Mouse (Mus musculus) olfactory bulb, adult 2 months (tissue): ENCODE results near the gene Ifih1. TPM values are rescaled to one million over a fixed set of nuclear protein-coding genes. Genes with fewer than 3 reads are reported as not detected.

Source experiments
- H3K27ac ChIP-seq: fragments of 200-500 bp; 2 replicates; pipeline ENCODE4 v1.5.1; 2012; ENCODE audit warnings: low read depth, low read length; ENCODE audit not compliant: insufficient read depth
- H3K4me1 ChIP-seq: fragments of 200-500 bp; 2 replicates; pipeline ENCODE4 v1.6.1; 2012; ENCODE audit warnings: low read length; ENCODE audit not compliant: control insufficient read depth, insufficient read depth
- H3K4me3 ChIP-seq: fragments of 200-500 bp; 2 replicates; pipeline ENCODE4 v1.5.1; 2012; ENCODE audit warnings: mild to moderate bottlenecking, low read depth, low read length, moderate library complexity; ENCODE audit not compliant: insufficient read depth
- CTCF ChIP-seq: fragments of 200-500 bp; IDR thresholded peaks from 2 replicates; pipeline ENCODE4 v1.5.1; 2012; ENCODE audit warnings: low read depth, mild to moderate bottlenecking, low read length, moderate library complexity; ENCODE audit not compliant: insufficient read depth
- POLR2A ChIP-seq: fragments of 200-500 bp; IDR thresholded peaks from 2 replicates; pipeline ENCODE4 v1.6.1; 2012; ENCODE audit warnings: mild to moderate bottlenecking, low read depth, low read length, moderate library complexity; ENCODE audit not compliant: insufficient read depth
- whole genome bisulfite sequencing: fragments of 180-500 bp; shearing (Covaris S2); methylation state at CpG from one replicate; pipeline ENCODE4 v1.1.7; 2018; 5-methylcytosine and 5-hydroxymethylcytosine counted together
- polyA plus RNA-seq: library from polyadenylated mRNA; stranded (reverse); fragments of >200 nt; gene quantifications from 2 replicates; pipeline ENCODE4 v1.2.4, GENCODE M21; 2012; ENCODE audit warnings: low replicate concordance; ENCODE audit not compliant: missing spikeins, insufficient read depth, insufficient read length

Ifih1 gene
- polyA plus RNA-seq, 1 experiment = not detected

- WGBS = 67% methylated on average over 12 of the region's 12 CpGs
- Histone ChIP-seq H3K4me3 (peak within 1 kb of the TSS; percentile 17; the same call in 1 of the 2 replicates), H3K27ac (peak within 1 kb of the TSS; percentile 26; the same call in 1 of the 2 replicates), H3K4me1 (peaks cover 3% of the 10 kb centered on the region; the same call in 1 of the 2 replicates)
- TF ChIP-seq CTCF = no peak
- TF ChIP-seq POLR2A = no peak
Measured at GRCm38 (mm10) chr2:62573753-62574159, 72.3 kb downstream of the Ifih1 start, which contains the start of gene Fap. Gene Fap (minus strand): TSS chr2:62574075.

- no peak for TF ChIP-seq CTCF
- no peak for TF ChIP-seq POLR2A
- H3K4me3 ChIP-seq = no peak overlapping the region
- WGBS = 41% methylated on average over 10 of the region's 10 CpGs
- H3K27ac ChIP-seq = peak overlapping the region; percentile 26; the same call in 1 of the 2 replicates
- H3K4me1 ChIP-seq = peaks cover 3% of the 10 kb centered on the region; the same call in 1 of the 2 replicates
Measured at GRCm38 (mm10) chr2:62573099-62573752, 72.8 kb downstream of the Ifih1 start.

- WGBS = 91% methylated on average over 1 of the region's 1 CpGs
- Histone ChIP-seq H3K4me1 (no peaks in the 10 kb centered on the region), H3K27ac (no peak overlapping the region), H3K4me3 (no peak overlapping the region)
- no peak for TF ChIP-seq CTCF
- TF ChIP-seq POLR2A = no peak
Measured at GRCm38 (mm10) chr2:62564687-62565086, 81.4 kb downstream of the Ifih1 start.

GRCm38 (mm10) chr2:62562661-62563485 is 83.2 kb downstream of the Ifih1 start:
- Histone ChIP-seq H3K4me3 (no peak overlapping the region), H3K27ac (no peak overlapping the region), H3K4me1 (no peaks in the 10 kb centered on the region)
- no peak for TF ChIP-seq CTCF
- TF ChIP-seq POLR2A = no peak
- 81% methylated on average over 5 of the region's 5 CpGs for WGBS

- Histone ChIP-seq H3K4me1 (no peaks in the 10 kb centered on the region), H3K4me3 (no peak overlapping the region), H3K27ac (no peak overlapping the region)
- TF ChIP-seq POLR2A = no peak
- 81% methylated on average over 2 of the region's 2 CpGs for WGBS
Measured at GRCm38 (mm10) chr2:62557417-62557816, 88.6 kb downstream of the Ifih1 start.

GRCm38 (mm10) chr2:62556349-62556748 is 89.7 kb downstream of the Ifih1 start:
- WGBS = 91% methylated on average over 9 of the region's 9 CpGs
- TF ChIP-seq CTCF = no peak
- TF ChIP-seq POLR2A = no peak
- no peaks in the 10 kb centered on the region for H3K4me1 ChIP-seq
- H3K4me3 ChIP-seq = no peak overlapping the region
- H3K27ac ChIP-seq = no peak overlapping the region

- no peak for TF ChIP-seq CTCF
- no peak for TF ChIP-seq POLR2A
- Histone ChIP-seq H3K27ac (no peak overlapping the region), H3K4me3 (no peak overlapping the region), H3K4me1 (no peaks in the 10 kb centered on the region)
- 83% methylated on average over 3 of the region's 3 CpGs for WGBS
Measured at GRCm38 (mm10) chr2:62549659-62550058, 96.4 kb downstream of the Ifih1 start.

- H3K27ac ChIP-seq = no peak overlapping the region
- WGBS = 82% methylated on average over 4 of the region's 4 CpGs
- H3K4me3 ChIP-seq = no peak overlapping the region
- TF ChIP-seq POLR2A (no peak), CTCF (no peak)
- no peaks in the 10 kb centered on the region for H3K4me1 ChIP-seq
Measured at GRCm38 (mm10) chr2:62549131-62549530, 96.9 kb downstream of the Ifih1 start.

GRCm38 (mm10) chr2:62548104-62548503 is 98.0 kb downstream of the Ifih1 start:
- Histone ChIP-seq H3K4me3 (no peak overlapping the region), H3K27ac (no peak overlapping the region), H3K4me1 (no peaks in the 10 kb centered on the region)
- TF ChIP-seq CTCF = no peak
- TF ChIP-seq POLR2A = no peak
- WGBS = 93% methylated on average over 5 of the region's 5 CpGs

Other genes with a start within 250 kb of the Ifih1 start
- gene Dpp4, start 234.0 kb downstream of the Ifih1 start, polyA plus RNA-seq = not detected in 2 replicates
- not detected in 2 replicates for gene Gcg, start 162.6 kb downstream of the Ifih1 start, polyA plus RNA-seq
- gene Fap, start 72.2 kb downstream of the Ifih1 start, polyA plus RNA-seq = not detected in 2 replicates
- gene Gca, start 18.0 kb upstream of the Ifih1 start, polyA plus RNA-seq = not detected in 2 replicates